Mouse (Mus musculus): ENCODE measurements around the gene Gm21209. TPM values are rescaled to one million over a fixed set of nuclear protein-coding genes. Genes with fewer than 3 reads are reported as not detected.
"Not testable (repeated sequence)": the region's sequence is repeated elsewhere in the genome, so short reads cannot be mapped to it uniquely, and the experiment has no call there.

Gm21209 gene
- not detected in 2 replicates for total RNA-seq (2014; rRNA removed)
- not detected in 2 replicates for polyA plus RNA-seq (2015; fragmentation: Nextera tagmentation; extraction: Ambion mirVana)

GRCm38 (mm10) chrY:49570856-49571255, at the start of gene Gm21209:
Gm21209 (plus strand) TSS chrY:49571156.
- H3K9me3 ChIP-seq (ENCODE audit: low read length); H3K36me3 ChIP-seq (ENCODE audit: insufficient read depth, low read length); H3K4me2 ChIP-seq (ENCODE audit: low read depth, low read length, poor library complexity, severe bottlenecking); DNase-seq (ENCODE audit: low spot score); H3K27me3 ChIP-seq (ENCODE audit: insufficient read depth, low read length); H3K4me3 ChIP-seq (ENCODE audit: low read depth, low read length); H3K9ac ChIP-seq (replicated peaks; ENCODE audit: low read length, poor library complexity, severe bottlenecking); ATAC-seq (ENCODE audit: low FRiP score); H3K27ac ChIP-seq (ENCODE audit: low read depth, low read length); H3K4me1 ChIP-seq (ENCODE audit: insufficient read depth, low read length): not testable (repeated sequence)
- WGBS = no CpG with 5 or more reads among the region's 6 CpGs
